Mouse (Mus musculus) myocyte (in vitro differentiated cells): ENCODE measurements around the gene Cited2. TPM values are rescaled to one million over a fixed set of nuclear protein-coding genes. Genes with fewer than 3 reads are reported as not detected.
A peak's percentile ranks its signal among the peaks of the same experiment; 100 is the strongest.

Experiments used
- H3K27me3 ChIP-seq: one replicate; pipeline ENCODE4 v1.6.1; 2011; ENCODE audit not compliant: control insufficient read depth, insufficient read depth, insufficient read length
- H3K36me3 ChIP-seq: one replicate; pipeline ENCODE4 v1.6.1; 2011; ENCODE audit not compliant: control insufficient read depth, insufficient read depth
- H3K4me2 ChIP-seq: one replicate; pipeline ENCODE4 v1.6.1; 2011; ENCODE audit warnings: low read depth, control low read depth
- H3K4me3 ChIP-seq: one replicate; pipeline ENCODE4 v1.5.1; 2011; ENCODE audit warnings: mild to moderate bottlenecking, control low read depth, moderate library complexity
- H3K79me2 ChIP-seq: one replicate; pipeline ENCODE4 v1.6.1; 2011; ENCODE audit not compliant: control insufficient read depth, insufficient read depth
- H3ac ChIP-seq: one replicate; pipeline ENCODE4 v1.6.1; 2011; ENCODE audit not compliant: control insufficient read depth, insufficient read length
- CEBPB ChIP-seq: IDR thresholded peaks from 2 replicates; pipeline ENCODE4 v1.6.1; 2011; ENCODE audit warnings: mild to moderate bottlenecking, moderate library complexity; ENCODE audit not compliant: poor library complexity, insufficient read depth, severe bottlenecking
- E2F4 ChIP-seq: IDR thresholded peaks from one replicate; pipeline ENCODE4 v1.6.1; 2011; ENCODE audit warnings: mild to moderate bottlenecking, control low read depth, moderate library complexity; ENCODE audit not compliant: insufficient read depth
- MAX ChIP-seq: IDR thresholded peaks from one replicate; pipeline ENCODE4 v1.6.1; 2011; ENCODE audit warnings: low read depth, mild to moderate bottlenecking, control low read depth
- MYOD1 ChIP-seq, 3 experiments: IDR thresholded peaks; one replicate each; pipeline ENCODE4 v1.6.1; 2011; ENCODE audit warnings: control low read depth in 2 of 3, low read depth in 2 of 3, mild to moderate bottlenecking in 2 of 3, moderate library complexity in 1 of 3; ENCODE audit not compliant: insufficient read length in 2 of 3, control insufficient read depth in 1 of 3
- MYOG ChIP-seq, 3 experiments: IDR thresholded peaks; one replicate each; pipeline ENCODE4 v1.6.1; 2011; ENCODE audit warnings: control low read depth in 2 of 3, low read depth in 2 of 3, mild to moderate bottlenecking in 2 of 3; ENCODE audit not compliant: insufficient read length in 2 of 3, control insufficient read depth in 1 of 3, insufficient read depth in 1 of 3
- POLR2A ChIP-seq: IDR thresholded peaks from one replicate; pipeline ENCODE4 v1.6.1; 2011; ENCODE audit warnings: low read depth, mild to moderate bottlenecking, control low read depth, moderate library complexity; ENCODE audit not compliant: insufficient read length
- POLR2AphosphoS2 ChIP-seq: IDR thresholded peaks from one replicate; pipeline ENCODE4 v1.6.1; 2011; ENCODE audit warnings: low read depth, control low read depth; ENCODE audit not compliant: insufficient read length
- REST ChIP-seq: IDR thresholded peaks from one replicate; pipeline ENCODE4 v1.6.1; 2011; ENCODE audit warnings: mild to moderate bottlenecking, control low read depth, moderate library complexity; ENCODE audit not compliant: insufficient read depth, insufficient read length
- SRF ChIP-seq: IDR thresholded peaks from one replicate; pipeline ENCODE4 v1.6.1; 2011; ENCODE audit warnings: low read depth; ENCODE audit not compliant: control insufficient read depth, insufficient read length
- TCF12 ChIP-seq: IDR thresholded peaks from one replicate; pipeline ENCODE4 v1.6.1; 2011; ENCODE audit warnings: mild to moderate bottlenecking, control low read depth; ENCODE audit not compliant: poor library complexity, insufficient read depth, severe bottlenecking
- TCF3 ChIP-seq: IDR thresholded peaks from one replicate; pipeline ENCODE4 v1.6.1; 2011; ENCODE audit warnings: low read depth, control low read depth; ENCODE audit not compliant: insufficient read length
- USF1 ChIP-seq: IDR thresholded peaks from one replicate; pipeline ENCODE4 v1.6.1; 2011; ENCODE audit warnings: low read depth, mild to moderate bottlenecking, control low read depth, moderate library complexity
- polyA plus RNA-seq: library from polyadenylated mRNA; unstranded; fragments of >200 nt; fragmentation: generic; extraction: Trizol; gene quantifications from one replicate; pipeline ENCODE4 v1.2.1, GENCODE M21; 2012; ENCODE audit warnings: missing spikeins

Gene Cited2
- polyA plus RNA-seq, 1 experiment, result 70.4 TPM

DNA sequence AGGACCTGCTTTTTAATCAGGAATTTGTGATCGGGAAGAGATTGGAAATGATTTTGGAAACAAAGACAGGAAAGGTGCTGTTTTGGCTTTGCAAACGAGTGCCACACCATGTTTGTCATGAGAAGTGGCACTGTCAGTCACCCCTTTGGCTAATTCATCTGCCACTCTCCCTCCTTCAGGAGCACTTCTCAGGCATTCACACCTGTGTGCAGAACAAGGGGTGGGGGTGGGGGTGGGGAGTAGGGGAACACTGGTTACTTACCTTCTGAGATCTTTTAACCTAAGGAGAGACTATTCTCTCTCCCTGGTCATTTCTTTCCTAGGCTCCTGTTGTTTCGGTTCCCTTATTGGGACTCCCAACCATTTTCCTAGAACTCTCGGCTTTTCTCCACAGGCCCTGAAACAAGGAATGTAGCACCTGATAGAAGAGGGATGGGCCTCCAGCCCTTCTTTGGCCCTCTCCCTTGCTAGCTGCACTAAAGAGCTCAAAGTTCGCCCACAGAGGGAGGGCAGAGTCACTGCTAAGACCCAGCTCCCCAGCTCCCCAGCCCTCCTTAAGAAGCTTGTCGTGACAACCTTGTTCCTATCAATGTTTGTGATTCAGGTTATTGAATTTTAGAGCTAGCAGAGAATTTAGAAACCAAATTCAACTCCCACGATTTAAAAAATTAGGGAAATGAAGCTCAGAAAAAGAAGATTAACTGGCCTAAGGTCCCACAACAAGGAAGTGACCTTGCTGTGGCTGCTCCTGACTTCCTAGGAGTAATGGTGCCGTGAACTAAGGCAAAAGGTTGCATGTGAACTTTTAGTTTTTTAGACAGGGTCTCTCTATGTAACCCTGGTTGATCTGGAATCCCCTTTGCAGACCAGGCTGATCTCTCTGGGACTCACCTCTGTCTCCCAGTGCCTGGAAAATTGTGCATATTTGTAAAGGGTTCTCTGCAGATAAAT is 42.3 kb upstream of the Cited2 start:
- Histone ChIP-seq H3ac (no peak overlapping the region), H3K4me3 (no peak overlapping the region), H3K79me2 (no peaks in the 10 kb centered on the region), H3K36me3 (no peaks in the 10 kb centered on the region), H3K27me3 (no peaks in the 10 kb centered on the region), H3K4me2 (no peak overlapping the region)
- TF ChIP-seq REST (no peak), POLR2AphosphoS2 (no peak), MAX (no peak), E2F4 (no peak), MYOG (IDR thresholded peaks at IDR 0.05; ENCODE audit: control insufficient read depth in 1 of 3, insufficient read depth in 1 of 3, insufficient read length in 2 of 3, low read depth in 2 of 3) (no peak), POLR2A (no peak)

DNA sequence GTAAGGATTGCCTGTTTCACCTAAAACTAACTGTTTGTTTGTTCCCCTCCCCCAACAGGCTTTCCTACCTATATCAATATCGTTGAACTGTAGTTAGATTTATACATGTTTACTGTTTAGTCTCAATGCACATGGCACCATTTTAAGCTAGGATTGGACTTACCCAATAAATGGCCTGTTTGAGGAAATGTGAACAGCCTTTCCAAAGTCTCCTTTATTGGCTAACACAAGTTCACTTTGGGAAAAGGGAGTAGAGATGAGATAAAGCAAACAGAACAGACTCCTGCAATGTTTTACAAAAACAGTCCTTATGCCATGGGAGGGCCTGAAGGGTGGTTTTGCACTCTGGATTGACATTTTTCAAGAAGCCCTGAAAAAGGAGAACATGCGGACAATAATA is 41.6 kb upstream of the Cited2 start:
- Histone ChIP-seq H3ac (no peak overlapping the region), H3K79me2 (no peaks in the 10 kb centered on the region), H3K4me3 (no peak overlapping the region), H3K4me2 (no peak overlapping the region), H3K36me3 (no peaks in the 10 kb centered on the region), H3K27me3 (no peaks in the 10 kb centered on the region)
- no peak for TF ChIP-seq MYOD1 (IDR thresholded peaks at IDR 0.05; ENCODE audit: control insufficient read depth in 1 of 3, insufficient read length in 2 of 3, low read depth in 2 of 3)
- no peak for TF ChIP-seq MYOG (IDR thresholded peaks at IDR 0.05; ENCODE audit: control insufficient read depth in 1 of 3, insufficient read depth in 1 of 3, insufficient read length in 2 of 3, low read depth in 2 of 3)
- TF ChIP-seq POLR2A, result no peak
- TF ChIP-seq POLR2AphosphoS2, result no peak
- TF ChIP-seq TCF3, result no peak
- TF ChIP-seq CEBPB, result no peak
- no peak for TF ChIP-seq MAX
- TF ChIP-seq USF1, result no peak
- TF ChIP-seq TCF12, result no peak
- TF ChIP-seq REST, result no peak
- no peak for TF ChIP-seq E2F4
- TF ChIP-seq SRF, result no peak

DNA sequence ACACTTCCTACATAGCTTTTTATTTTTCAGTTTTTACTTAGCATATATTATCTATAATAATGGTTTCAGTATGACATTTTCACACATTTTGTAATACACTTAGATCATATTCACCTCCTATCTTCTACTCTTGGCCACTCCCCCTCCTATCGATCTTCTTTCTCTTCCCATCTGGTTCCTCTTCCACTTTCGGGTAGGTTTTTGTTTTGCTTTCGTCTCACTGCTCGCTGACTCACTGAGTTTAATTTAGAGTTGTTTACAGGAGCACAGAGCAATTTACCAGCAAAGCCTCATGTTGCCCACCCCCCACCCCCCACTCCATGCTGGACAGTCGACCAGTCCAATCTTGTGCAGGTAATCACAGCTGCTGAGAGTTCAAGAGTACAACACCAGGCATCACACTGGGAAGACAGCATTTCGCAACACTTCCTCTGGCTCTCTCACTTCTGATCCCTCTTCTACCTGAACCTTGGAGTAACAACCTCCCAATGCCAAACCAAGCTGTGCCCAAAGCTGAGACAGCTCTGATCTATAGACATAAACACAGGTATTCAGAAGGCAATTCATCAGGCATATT is 39.1 kb upstream of the Cited2 start:
- Histone ChIP-seq H3K36me3 (no peaks in the 10 kb centered on the region), H3K4me2 (no peak overlapping the region), H3K27me3 (no peaks in the 10 kb centered on the region), H3ac (no peak overlapping the region), H3K4me3 (no peak overlapping the region), H3K79me2 (no peaks in the 10 kb centered on the region)
- TF ChIP-seq CEBPB (peak; percentile 42; the same call in 1 of the 2 replicates), REST (no peak)

GRCm38 (mm10) chr10:17689806-17690205 is 33.2 kb upstream of the Cited2 start:
- H3K79me2 ChIP-seq, result no peaks in the 10 kb centered on the region
- TF ChIP-seq TCF3, result no peak
- TF ChIP-seq MYOG (IDR thresholded peaks at IDR 0.05; ENCODE audit: control insufficient read depth in 1 of 3, insufficient read depth in 1 of 3, insufficient read length in 2 of 3, low read depth in 2 of 3), result peak in 1 of 3 experiments; percentile 8
- H3K27me3 ChIP-seq, result no peaks in the 10 kb centered on the region
- no peak overlapping the region for H3K4me2 ChIP-seq
- H3K4me3 ChIP-seq, result no peak overlapping the region
- H3K36me3 ChIP-seq, result no peaks in the 10 kb centered on the region
- no peak overlapping the region for H3ac ChIP-seq

- H3K4me3 ChIP-seq, result no peak overlapping the region
- no peak overlapping the region for H3K4me2 ChIP-seq
- H3ac ChIP-seq, result no peak overlapping the region
- no peaks in the 10 kb centered on the region for H3K79me2 ChIP-seq
- no peaks in the 10 kb centered on the region for H3K27me3 ChIP-seq
- no peaks in the 10 kb centered on the region for H3K36me3 ChIP-seq
- TF ChIP-seq REST, result no peak
- TF ChIP-seq MYOG (IDR thresholded peaks at IDR 0.05; ENCODE audit: control insufficient read depth in 1 of 3, insufficient read depth in 1 of 3, insufficient read length in 2 of 3, low read depth in 2 of 3), result no peak
- TF ChIP-seq USF1, result no peak
- TF ChIP-seq TCF12, result no peak
- TF ChIP-seq TCF3, result no peak
- no peak for TF ChIP-seq MYOD1 (IDR thresholded peaks at IDR 0.05; ENCODE audit: control insufficient read depth in 1 of 3, insufficient read length in 2 of 3, low read depth in 2 of 3)
- no peak for TF ChIP-seq MAX
- TF ChIP-seq POLR2A, result no peak
- TF ChIP-seq CEBPB, result no peak
Measured at GRCm38 (mm10) chr10:17691709-17692108, 31.3 kb upstream of the Cited2 start.
